Mouse (Mus musculus): ENCODE measurements around the gene Rnd3.

Rnd3 gene

GRCm38 (mm10) chr2:51128090-51128489 lies 20.8 kb downstream of the Rnd3 start:
- DNase-seq (ENCODE audit: low read depth, low spot score) = no peak

GRCm38 (mm10) chr2:51110271-51110670 lies 38.6 kb downstream of the Rnd3 start:
- DNase-seq (ENCODE audit: low read depth, low spot score) = no peak

GRCm38 (mm10) chr2:51108631-51109030 lies 40.3 kb downstream of the Rnd3 start:
- DNase-seq (ENCODE audit: low read depth, low spot score) = no peak

- no peak for DNase-seq (ENCODE audit: low read depth, low spot score)
Measured at GRCm38 (mm10) chr2:51101187-51101586, 47.7 kb downstream of the Rnd3 start.

GRCm38 (mm10) chr2:51099987-51100386 lies 48.9 kb downstream of the Rnd3 start:
- no peak for DNase-seq (ENCODE audit: low read depth, low spot score)

- no peak for DNase-seq (ENCODE audit: low read depth, low spot score)
Measured at GRCm38 (mm10) chr2:51099240-51099639, 49.7 kb downstream of the Rnd3 start.

- no peak for DNase-seq (ENCODE audit: low read depth, low spot score)
Measured at GRCm38 (mm10) chr2:51090688-51091087, 58.2 kb downstream of the Rnd3 start.

GRCm38 (mm10) chr2:51090049-51090448 lies 58.9 kb downstream of the Rnd3 start:
- DNase-seq (ENCODE audit: low read depth, low spot score) = no peak

GRCm38 (mm10) chr2:51088843-51089573 lies 59.9 kb downstream of the Rnd3 start:
- DNase-seq (ENCODE audit: low read depth, low spot score) = no peak

GRCm38 (mm10) chr2:51088123-51088453 lies 60.8 kb downstream of the Rnd3 start:
- DNase-seq (ENCODE audit: low read depth, low spot score) = no peak

- DNase-seq (ENCODE audit: low read depth, low spot score) = no peak
Measured at GRCm38 (mm10) chr2:51087307-51088122, 61.4 kb downstream of the Rnd3 start.

- DNase-seq (ENCODE audit: low read depth, low spot score) = no peak
Measured at GRCm38 (mm10) chr2:51085155-51085554, 63.8 kb downstream of the Rnd3 start.

GRCm38 (mm10) chr2:51082714-51083351 lies 66.1 kb downstream of the Rnd3 start:
- no peak for DNase-seq (ENCODE audit: low read depth, low spot score)

Measured in brain, embryonic 18.5 days (tissue).